ENCODE assay signal across 9 mouse cellular contexts in genomic region chr15:103248401-103249313, GRCm38 (mm10). TPM values are rescaled to one million over a fixed set of nuclear protein-coding genes. Genes with fewer than 3 reads are reported as not detected.
DNase-seq lines count a peak whose midpoint lies in the region; ATAC-seq and TF ChIP-seq lines count a peak whose summit lies in the region.
"Had no signal": no experiment of that assay in that cellular context is flagged by ENCODE, and none has a peak within 500 bp of the region (broad histone marks: within the 10 kb centered on the region; RNA-seq: fewer than 3 reads in every experiment).

No protein-coding gene starts in this region.

- H3K4me1 ChIP-seq in kidney, embryonic 14.5 days (ENCODE audit: control insufficient read depth, insufficient read depth, low read length) = no peaks in the 10 kb centered on the region
- peaks cover 6% of the 10 kb centered on the region for H3K4me1 ChIP-seq in forebrain, embryonic 16.5 days (replicated peaks; ENCODE audit: control insufficient read depth, insufficient read depth, low read length)
- H3K4me1 ChIP-seq in limb, embryonic 14.5 days (ENCODE audit: control insufficient read depth, insufficient read depth, low read length) = peaks cover 3% of the 10 kb centered on the region; the same call in 1 of the 2 replicates
- H3K4me1 ChIP-seq: stomach, embryonic 15.5 days had no signal

- H3K36me3 ChIP-seq in kidney, embryonic 14.5 days (ENCODE audit: control insufficient read depth, insufficient read depth, low read length) = peaks cover 52% of the 10 kb centered on the region
- peaks cover 34% of the 10 kb centered on the region for H3K36me3 ChIP-seq in forebrain, embryonic 16.5 days (ENCODE audit: control insufficient read depth, insufficient read depth)
- H3K36me3 ChIP-seq in limb, embryonic 14.5 days (ENCODE audit: control insufficient read depth, insufficient read depth, low read length) = peaks cover 50% of the 10 kb centered on the region

- 0 out of 2 replicates have a peak overlapping the region, but pooled peaks have one; percentile 9 for H3K27ac ChIP-seq in kidney, embryonic 14.5 days (ENCODE audit: low read depth, low read length)
- no peak overlapping the region for H3K27ac ChIP-seq in forebrain, embryonic 16.5 days (ENCODE audit: low read length)
- H3K27ac ChIP-seq in limb, embryonic 14.5 days (replicated peaks; ENCODE audit: low read depth, low read length) = no peak overlapping the region
- H3K27ac ChIP-seq: stomach, embryonic 15.5 days had no signal

- DNase-seq in kidney, adult 9 months = no peak
- DNase-seq in R1 (ENCODE audit: low read depth, low spot score) = peak; percentile 63
- no peak for DNase-seq in limb, embryonic 14.5 days (ENCODE audit: low spot score)
- no peak for DNase-seq in testis, postnatal 10 days (ENCODE audit: low spot score)
- no peak for DNase-seq in cerebellum, adult 8-10 months
- no peak for DNase-seq in frontal cortex, postnatal 25 days (ENCODE audit: low spot score in 2 of 2)

- ATAC-seq in kidney, embryonic 14.5 days (ENCODE audit: low FRiP score, low TSS enrichment) = peak; percentile 30
- peak; percentile 28 for ATAC-seq in forebrain, embryonic 16.5 days
- peak; percentile 42 for ATAC-seq in limb, embryonic 14.5 days (ENCODE audit: low FRiP score, low read depth)

- no peak overlapping the region for H3K9ac ChIP-seq in kidney, embryonic 14.5 days (ENCODE audit: low read depth, low read length)
- no peak overlapping the region for H3K9ac ChIP-seq in forebrain, embryonic 16.5 days (replicated peaks; ENCODE audit: low read depth, low read length)
- H3K9ac ChIP-seq in limb, embryonic 14.5 days (ENCODE audit: low read depth, low read length, severe bottlenecking) = no peak overlapping the region
- H3K9ac ChIP-seq: stomach, embryonic 15.5 days had no signal

- H3K4me3 ChIP-seq in kidney, embryonic 14.5 days (ENCODE audit: low read length) = no peak overlapping the region
- H3K4me3 ChIP-seq in forebrain, embryonic 16.5 days (replicated peaks; ENCODE audit: low read length) = no peak overlapping the region
- H3K4me3 ChIP-seq in limb, embryonic 14.5 days (replicated peaks; ENCODE audit: low read length) = no peak overlapping the region
- H3K4me3 ChIP-seq: stomach, embryonic 15.5 days had no signal

- WGBS in kidney, embryonic 14.5 days = 81% methylated on average over 28 of the region's 28 CpGs
- WGBS in forebrain, embryonic 16.5 days = 75% methylated on average over 28 of the region's 28 CpGs
- 84% methylated on average over 28 of the region's 28 CpGs for WGBS in limb, embryonic 14.5 days

- no peaks in the 10 kb centered on the region for H3K9me3 ChIP-seq in kidney, embryonic 14.5 days (ENCODE audit: control insufficient read depth, low read length)
- H3K9me3 ChIP-seq in forebrain, embryonic 16.5 days (ENCODE audit: control insufficient read depth, low read length) = no peaks in the 10 kb centered on the region
- H3K9me3 ChIP-seq in limb, embryonic 14.5 days (ENCODE audit: control insufficient read depth, low read length) = no peaks in the 10 kb centered on the region
- H3K9me3 ChIP-seq: stomach, embryonic 15.5 days had no signal

- no peak overlapping the region for H3K4me2 ChIP-seq in kidney, embryonic 14.5 days (replicated peaks; ENCODE audit: low read depth, low read length)
- no peak overlapping the region for H3K4me2 ChIP-seq in forebrain, embryonic 16.5 days (ENCODE audit: low read length)
- H3K4me2 ChIP-seq in limb, embryonic 14.5 days (replicated peaks; ENCODE audit: low read depth, low read length, severe bottlenecking) = no peak overlapping the region
- H3K4me2 ChIP-seq: stomach, embryonic 15.5 days had no signal

- no peaks in the 10 kb centered on the region for H3K27me3 ChIP-seq in kidney, embryonic 14.5 days (ENCODE audit: control insufficient read depth, insufficient read depth, low read length)
- no peaks in the 10 kb centered on the region for H3K27me3 ChIP-seq in forebrain, embryonic 16.5 days (replicated peaks; ENCODE audit: control insufficient read depth, insufficient read depth, low read length)
- no peaks in the 10 kb centered on the region for H3K27me3 ChIP-seq in limb, embryonic 14.5 days (ENCODE audit: control insufficient read depth, insufficient read depth, low read length)
- H3K27me3 ChIP-seq: stomach, embryonic 15.5 days had no signal

- no peak for TF ChIP-seq POLR2A in limb, embryonic 14.5 days (IDR thresholded peaks at IDR 0.05; ENCODE audit: borderline replicate concordance, extremely low read depth, insufficient read depth, insufficient read length)

RNA-seq across cellular contexts. Expression of gene Hnrnpa1, which starts 8.4 kb away (rescaled TPM):
- polyA plus RNA-seq in kidney, embryonic 14.5 days (2014; fragmentation: Nextera tagmentation; extraction: Ambion mirVana) = 1,180 and 1,314 TPM in 2 replicates
- 935 and 1,030 TPM in 2 replicates for polyA plus RNA-seq in forebrain, embryonic 16.5 days (2015; fragmentation: Nextera tagmentation; extraction: Ambion mirVana)
- polyA plus RNA-seq in limb, embryonic 14.5 days (2012; rRNA removed) = 830 and 1,175 TPM in 2 replicates
- polyA plus RNA-seq in limb, embryonic 14.5 days (2014; fragmentation: Nextera tagmentation; extraction: Ambion mirVana) = 704 and 769 TPM in 2 replicates

RNA-seq across cellular contexts. Expression of gene Cbx5, which starts 9.0 kb away (rescaled TPM):
- 146 and 161 TPM in 2 replicates for polyA plus RNA-seq in kidney, embryonic 14.5 days (2014; fragmentation: Nextera tagmentation; extraction: Ambion mirVana)
- 132 and 139 TPM in 2 replicates for polyA plus RNA-seq in forebrain, embryonic 16.5 days (2015; fragmentation: Nextera tagmentation; extraction: Ambion mirVana)
- 78.3 and 81.4 TPM in 2 replicates for polyA plus RNA-seq in limb, embryonic 14.5 days (2012; rRNA removed)
- polyA plus RNA-seq in limb, embryonic 14.5 days (2014; fragmentation: Nextera tagmentation; extraction: Ambion mirVana) = 122 and 131 TPM in 2 replicates

RNA-seq across cellular contexts. Expression of gene Nfe2, which starts 9.5 kb away (rescaled TPM):
- polyA plus RNA-seq in kidney, embryonic 14.5 days (2014; fragmentation: Nextera tagmentation; extraction: Ambion mirVana) = 3.1 and 3.9 TPM in 2 replicates
- 0.30 and 0.39 TPM in 2 replicates for polyA plus RNA-seq in forebrain, embryonic 16.5 days (2015; fragmentation: Nextera tagmentation; extraction: Ambion mirVana)
- 1.5 and 3.4 TPM in 2 replicates for polyA plus RNA-seq in limb, embryonic 14.5 days (2012; rRNA removed)
- polyA plus RNA-seq in limb, embryonic 14.5 days (2014; fragmentation: Nextera tagmentation; extraction: Ambion mirVana) = 1.5 and 2.4 TPM in 2 replicates

RNA-seq across cellular contexts. Expression of gene Copz1, which starts 23.9 kb away (rescaled TPM):
- polyA plus RNA-seq in kidney, embryonic 14.5 days (2014; fragmentation: Nextera tagmentation; extraction: Ambion mirVana) = 290 and 322 TPM in 2 replicates
- 221 TPM in 2 replicates for polyA plus RNA-seq in forebrain, embryonic 16.5 days (2015; fragmentation: Nextera tagmentation; extraction: Ambion mirVana)
- 200 and 228 TPM in 2 replicates for polyA plus RNA-seq in limb, embryonic 14.5 days (2012; rRNA removed)
- 292 and 298 TPM in 2 replicates for polyA plus RNA-seq in limb, embryonic 14.5 days (2014; fragmentation: Nextera tagmentation; extraction: Ambion mirVana)
